Mouse (Mus musculus): ENCODE results near the gene Ppm1h. TPM values are rescaled to one million over a fixed set of nuclear protein-coding genes. Genes with fewer than 3 reads are reported as not detected.

The Ppm1h gene
- polyA plus RNA-seq, 1 experiment from 2014 or later = 5.8 TPM

GRCm38 (mm10) chr10:122753924-122754307 lies 75.4 kb downstream of the Ppm1h start:
- Histone ChIP-seq H3K4me1 (replicated peaks) (peaks cover 29% of the 10 kb centered on the region), H3K27me3 (ENCODE audit: insufficient read depth, poor library complexity, severe bottlenecking) (no peaks in the 10 kb centered on the region), H3K36me3 (no peaks in the 10 kb centered on the region), H3K4me3 (no peak overlapping the region), H3K9me3 (no peaks in the 10 kb centered on the region), H3K27ac (peak overlapping the region; percentile 16; the same call in 1 of the 2 replicates)
- no peak for DNase-seq (ENCODE audit: low spot score)
- 56% methylated on average over 2 of the region's 2 CpGs for WGBS

GRCm38 (mm10) chr10:122754967-122755366 lies 76.4 kb downstream of the Ppm1h start:
- no peaks in the 10 kb centered on the region for H3K36me3 ChIP-seq
- no peak overlapping the region for H3K4me3 ChIP-seq
- DNase-seq (ENCODE audit: low spot score) = no peak
- H3K4me1 ChIP-seq (replicated peaks) = peaks cover 29% of the 10 kb centered on the region
- WGBS = 87% methylated on average over 1 of the region's 1 CpGs
- H3K27me3 ChIP-seq (ENCODE audit: insufficient read depth, poor library complexity, severe bottlenecking) = no peaks in the 10 kb centered on the region
- H3K27ac ChIP-seq = no peak overlapping the region
- H3K9me3 ChIP-seq = no peaks in the 10 kb centered on the region

- Histone ChIP-seq H3K27me3 (ENCODE audit: insufficient read depth, poor library complexity, severe bottlenecking) (no peaks in the 10 kb centered on the region), H3K27ac (no peak overlapping the region), H3K4me3 (no peak overlapping the region), H3K4me1 (replicated peaks) (peaks cover 29% of the 10 kb centered on the region), H3K36me3 (no peaks in the 10 kb centered on the region), H3K9me3 (no peaks in the 10 kb centered on the region)
- DNase-seq (ENCODE audit: low spot score) = no peak
- 15% methylated on average over 7 of the region's 7 CpGs for WGBS
Observed at GRCm38 (mm10) chr10:122756879-122757530, 78.4 kb downstream of the Ppm1h start.

GRCm38 (mm10) chr10:122757727-122758126 lies 79.2 kb downstream of the Ppm1h start:
- H3K9me3 ChIP-seq = no peaks in the 10 kb centered on the region
- no peaks in the 10 kb centered on the region for H3K27me3 ChIP-seq (ENCODE audit: insufficient read depth, poor library complexity, severe bottlenecking)
- H3K4me3 ChIP-seq = no peak overlapping the region
- 62% methylated on average over 12 of the region's 12 CpGs for WGBS
- H3K4me1 ChIP-seq (replicated peaks) = peaks cover 28% of the 10 kb centered on the region
- no peak for DNase-seq (ENCODE audit: low spot score)
- no peak overlapping the region for H3K27ac ChIP-seq
- no peaks in the 10 kb centered on the region for H3K36me3 ChIP-seq

- DNase-seq (ENCODE audit: low spot score) = no peak
- Histone ChIP-seq H3K9me3 (no peaks in the 10 kb centered on the region), H3K27ac (no peak overlapping the region), H3K36me3 (no peaks in the 10 kb centered on the region), H3K27me3 (ENCODE audit: insufficient read depth, poor library complexity, severe bottlenecking) (no peaks in the 10 kb centered on the region), H3K4me3 (no peak overlapping the region), H3K4me1 (replicated peaks) (peaks cover 25% of the 10 kb centered on the region)
- 78% methylated on average over 4 of the region's 4 CpGs for WGBS
Observed at GRCm38 (mm10) chr10:122758346-122758745, 79.8 kb downstream of the Ppm1h start.

- Histone ChIP-seq H3K4me1 (replicated peaks) (peaks cover 21% of the 10 kb centered on the region), H3K27me3 (ENCODE audit: insufficient read depth, poor library complexity, severe bottlenecking) (no peaks in the 10 kb centered on the region), H3K36me3 (no peaks in the 10 kb centered on the region), H3K4me3 (no peak overlapping the region), H3K27ac (no peak overlapping the region), H3K9me3 (no peaks in the 10 kb centered on the region)
- no peak for DNase-seq (ENCODE audit: low spot score)
- WGBS = 90% methylated on average over 2 of the region's 2 CpGs
Observed at GRCm38 (mm10) chr10:122759729-122760128, 81.2 kb downstream of the Ppm1h start.

- Histone ChIP-seq H3K27ac (no peak overlapping the region), H3K36me3 (no peaks in the 10 kb centered on the region), H3K4me3 (no peak overlapping the region), H3K4me1 (replicated peaks) (peaks cover 24% of the 10 kb centered on the region), H3K27me3 (ENCODE audit: insufficient read depth, poor library complexity, severe bottlenecking) (no peaks in the 10 kb centered on the region), H3K9me3 (no peaks in the 10 kb centered on the region)
- DNase-seq (ENCODE audit: low spot score) = no peak
- 77% methylated on average over 7 of the region's 7 CpGs for WGBS
Observed at GRCm38 (mm10) chr10:122760469-122761307, 82.1 kb downstream of the Ppm1h start.

GRCm38 (mm10) chr10:122762772-122763511 lies 84.4 kb downstream of the Ppm1h start:
- Histone ChIP-seq H3K9me3 (no peaks in the 10 kb centered on the region), H3K4me1 (replicated peaks) (peaks cover 21% of the 10 kb centered on the region; the same call in 1 of the 2 replicates), H3K27ac (no peak overlapping the region), H3K4me3 (no peak overlapping the region), H3K36me3 (no peaks in the 10 kb centered on the region), H3K27me3 (ENCODE audit: insufficient read depth, poor library complexity, severe bottlenecking) (peaks cover 5% of the 10 kb centered on the region; the same call in 1 of the 2 replicates)
- WGBS = 93% methylated on average over 6 of the region's 6 CpGs
- DNase-seq (ENCODE audit: low spot score) = no peak

GRCm38 (mm10) chr10:122763596-122763995 lies 85.0 kb downstream of the Ppm1h start:
- no peak overlapping the region for H3K27ac ChIP-seq
- DNase-seq (ENCODE audit: low spot score) = no peak
- 78% methylated on average over 1 of the region's 1 CpGs for WGBS

GRCm38 (mm10) chr10:122764653-122765052 lies 86.1 kb downstream of the Ppm1h start:
- no peaks in the 10 kb centered on the region for H3K36me3 ChIP-seq
- H3K4me3 ChIP-seq = no peak overlapping the region
- no peak for DNase-seq (ENCODE audit: low spot score)
- H3K4me1 ChIP-seq (replicated peaks) = peaks cover 16% of the 10 kb centered on the region; the same call in 1 of the 2 replicates
- H3K9me3 ChIP-seq = no peaks in the 10 kb centered on the region
- WGBS = 73% methylated on average over 7 of the region's 7 CpGs
- peaks cover 5% of the 10 kb centered on the region; the same call in 1 of the 2 replicates for H3K27me3 ChIP-seq (ENCODE audit: insufficient read depth, poor library complexity, severe bottlenecking)
- no peak overlapping the region for H3K27ac ChIP-seq

More at GRCm38 (mm10) chr10:122763596-122763995, 85.0 kb downstream of the Ppm1h start:
- H3K9me3 ChIP-seq = no peaks in the 10 kb centered on the region
- H3K36me3 ChIP-seq = no peaks in the 10 kb centered on the region
- no peak overlapping the region for H3K4me3 ChIP-seq
- peaks cover 16% of the 10 kb centered on the region; the same call in 1 of the 2 replicates for H3K4me1 ChIP-seq (replicated peaks)
- H3K27me3 ChIP-seq (ENCODE audit: insufficient read depth, poor library complexity, severe bottlenecking) = peaks cover 5% of the 10 kb centered on the region; the same call in 1 of the 2 replicates

GRCm38 (mm10) chr10:122765521-122765920 lies 87.0 kb downstream of the Ppm1h start:
- peaks cover 16% of the 10 kb centered on the region; the same call in 1 of the 2 replicates for H3K4me1 ChIP-seq (replicated peaks)
- H3K9me3 ChIP-seq = no peaks in the 10 kb centered on the region
- DNase-seq (ENCODE audit: low spot score) = no peak
- H3K27me3 ChIP-seq (ENCODE audit: insufficient read depth, poor library complexity, severe bottlenecking) = peaks cover 5% of the 10 kb centered on the region; the same call in 1 of the 2 replicates
- no peak overlapping the region for H3K27ac ChIP-seq
- H3K36me3 ChIP-seq = no peaks in the 10 kb centered on the region
- no peak overlapping the region for H3K4me3 ChIP-seq
- WGBS = 65% methylated on average over 4 of the region's 4 CpGs

- no peak overlapping the region for H3K4me3 ChIP-seq
- DNase-seq (ENCODE audit: low spot score) = no peak
- no peak overlapping the region for H3K27ac ChIP-seq
- no peaks in the 10 kb centered on the region for H3K36me3 ChIP-seq
- H3K9me3 ChIP-seq = no peaks in the 10 kb centered on the region
- 65% methylated on average over 8 of the region's 8 CpGs for WGBS
- peaks cover 5% of the 10 kb centered on the region; the same call in 1 of the 2 replicates for H3K27me3 ChIP-seq (ENCODE audit: insufficient read depth, poor library complexity, severe bottlenecking)
- peaks cover 16% of the 10 kb centered on the region; the same call in 1 of the 2 replicates for H3K4me1 ChIP-seq (replicated peaks)
Observed at GRCm38 (mm10) chr10:122765992-122766391, 87.4 kb downstream of the Ppm1h start.
